Mouse (Mus musculus) liver, adult 2 months (tissue): Measurements from ENCODE around the gene Slc30a2. TPM values are rescaled to one million over a fixed set of nuclear protein-coding genes. Genes with fewer than 3 reads are reported as not detected.

Experiments used
- DNase-seq: peaks from one replicate; pipeline ENCODE4 v3.0.0-alpha.2; 2011; ENCODE audit warnings: low read depth, low spot score; ENCODE audit errors: extremely low read depth
- H3K27ac ChIP-seq: fragments of 200-500 bp; replicated peaks from 2 replicates; pipeline ENCODE4 v1.5.1; 2012; ENCODE audit warnings: low read depth, mild to moderate bottlenecking, control low read depth, inconsistent platforms, low read length; ENCODE audit not compliant: insufficient read depth
- H3K27me3 ChIP-seq: fragments of 200-500 bp; 2 replicates; pipeline ENCODE4 v1.6.1; 2012; ENCODE audit warnings: mild to moderate bottlenecking, moderate library complexity, low read length, inconsistent platforms; ENCODE audit not compliant: control insufficient read depth, insufficient read depth
- H3K36me3 ChIP-seq: fragments of 200-500 bp; 2 replicates; pipeline ENCODE4 v1.6.1; 2012; ENCODE audit warnings: low read length, inconsistent platforms; ENCODE audit not compliant: control insufficient read depth, insufficient read depth
- H3K4me1 ChIP-seq: fragments of 200-500 bp; 2 replicates; pipeline ENCODE4 v1.6.1; 2011; ENCODE audit warnings: low read length; ENCODE audit not compliant: control insufficient read depth, insufficient read depth
- H3K4me3 ChIP-seq: fragments of 200-500 bp; 2 replicates; pipeline ENCODE4 v1.5.1; 2011; ENCODE audit warnings: low read depth, mild to moderate bottlenecking, control low read depth, low read length, moderate library complexity; ENCODE audit not compliant: insufficient read depth
- H3K79me2 ChIP-seq: fragments of 200-500 bp; 2 replicates; pipeline ENCODE4 v1.6.1; 2012; ENCODE audit warnings: inconsistent platforms, mild to moderate bottlenecking, low read length, moderate library complexity; ENCODE audit not compliant: control insufficient read depth, insufficient read depth
- H3K9ac ChIP-seq: fragments of 200-500 bp; 2 replicates; pipeline ENCODE4 v1.6.1; 2012; ENCODE audit warnings: low read depth, mild to moderate bottlenecking, control low read depth, inconsistent platforms, low read length
- CTCF ChIP-seq: fragments of 200-500 bp; IDR thresholded peaks from 2 replicates; pipeline ENCODE4 v1.5.1; 2011; ENCODE audit warnings: low read depth, low read length, control low read depth
- POLR2A ChIP-seq: fragments of 200-500 bp; IDR thresholded peaks from 2 replicates; pipeline ENCODE4 v1.6.1; 2011; ENCODE audit warnings: low read length, control low read depth; ENCODE audit not compliant: insufficient read depth; ENCODE audit errors: extremely low read depth
- WGBS: fragments of 180-500 bp; shearing (Covaris S2); methylation state at CpG from one replicate; pipeline ENCODE4 v1.1.7; 2018; 5-methylcytosine and 5-hydroxymethylcytosine counted together
- polyA plus RNA-seq: library from polyadenylated mRNA; depleted of rRNA; stranded (reverse); fragments of >200 nt; gene quantifications from 2 replicates; pipeline ENCODE4 v1.2.3, GENCODE M21; 2012
- total RNA-seq: library from RNA; depleted of rRNA; stranded (reverse); fragments of >200 nt; gene quantifications from 2 replicates; pipeline ENCODE4 v1.2.3, GENCODE M21; 2014

Gene Slc30a2
- total and polyA plus RNA-seq, 2 experiments = under 0.01 TPM; not detected in 1

DNA sequence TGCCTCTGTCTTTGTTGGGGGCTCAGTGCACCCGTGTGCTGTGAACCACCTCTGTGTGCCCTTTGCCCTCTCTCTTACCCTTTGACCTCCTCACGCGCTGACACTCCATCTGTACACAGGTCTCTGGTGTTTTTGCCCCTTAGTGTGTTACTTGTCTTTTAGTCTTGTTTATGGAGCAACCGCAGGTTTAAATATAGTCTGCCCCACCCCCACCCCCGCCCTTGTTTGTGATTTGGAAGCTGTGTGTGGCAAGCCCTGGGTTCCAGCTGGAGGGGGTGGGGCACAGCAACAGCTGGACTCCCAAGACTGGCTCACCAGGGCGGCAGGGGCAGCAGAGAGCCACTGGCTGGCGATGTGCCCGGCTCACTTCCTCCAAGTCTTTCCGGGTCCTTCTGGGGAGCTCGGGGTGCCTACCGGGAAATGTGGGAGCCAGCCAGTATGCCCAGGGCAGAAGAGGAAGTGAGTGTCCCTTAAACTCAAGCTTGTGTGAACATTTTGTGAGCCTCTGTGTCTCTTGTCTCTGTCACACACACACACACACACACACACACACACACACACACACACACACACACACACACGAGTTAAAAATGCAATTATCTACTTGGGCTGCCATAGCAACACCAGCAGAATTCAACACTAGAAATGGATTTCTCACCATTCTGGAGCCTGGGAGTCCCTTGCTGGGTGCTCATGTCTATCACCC lies 35.5 kb upstream of the Slc30a2 start:
- Histone ChIP-seq H3K36me3 (no peaks in the 10 kb centered on the region), H3K4me3 (no peak overlapping the region), H3K9ac (no peak overlapping the region), H3K4me1 (peaks cover 4% of the 10 kb centered on the region), H3K27me3 (no peaks in the 10 kb centered on the region), H3K27ac (no peak overlapping the region), H3K79me2 (no peaks in the 10 kb centered on the region)
- WGBS = 4% methylated on average over 12 of the region's 12 CpGs
- TF ChIP-seq CTCF (peak; percentile 65), POLR2A (no peak)
- peak; percentile 50 for DNase-seq

DNA sequence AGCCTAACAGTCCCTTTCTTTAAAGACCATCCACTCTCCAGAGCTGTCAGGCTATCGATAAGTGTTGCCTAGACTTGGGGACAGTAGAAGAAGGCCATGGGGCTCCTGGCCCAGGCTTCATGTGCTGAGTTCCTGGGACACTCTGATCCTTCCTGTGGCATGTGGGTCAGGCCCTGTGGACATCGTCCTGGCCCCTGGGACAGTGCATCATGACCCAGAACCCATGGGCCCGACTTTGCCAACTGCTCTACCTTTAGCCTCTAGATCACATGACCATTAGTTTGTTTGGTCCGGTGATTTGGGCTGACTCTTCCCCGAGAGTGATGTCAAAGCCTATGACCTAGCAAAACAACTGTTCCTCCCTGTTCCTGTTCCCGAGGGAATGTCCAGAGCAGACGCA lies 32.9 kb upstream of the Slc30a2 start:
- WGBS = 39% methylated on average over 7 of the region's 7 CpGs
- no peak overlapping the region for H3K9ac ChIP-seq
- DNase-seq = peak; percentile 72

DNA sequence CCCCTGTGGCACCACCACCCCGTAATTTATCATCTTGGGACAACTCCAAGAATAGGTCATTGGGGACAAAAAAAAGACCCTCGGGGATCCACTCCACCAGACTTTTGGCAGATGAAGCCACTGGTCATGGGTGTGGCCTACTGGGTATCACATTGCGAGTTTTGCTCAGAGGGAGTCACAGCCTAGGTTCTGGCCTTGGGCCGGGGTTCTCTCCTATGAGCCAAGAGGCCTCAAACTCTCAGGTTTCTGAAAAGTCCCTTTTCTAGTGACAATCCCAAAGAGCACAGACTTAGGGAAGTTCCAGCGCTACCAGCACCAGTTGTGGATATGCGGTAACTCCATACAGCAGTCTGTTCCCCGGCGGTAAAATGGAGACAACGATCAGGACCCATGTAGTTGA lies 32.3 kb upstream of the Slc30a2 start:
- Histone ChIP-seq H3K36me3 (no peaks in the 10 kb centered on the region), H3K4me1 (peaks cover 4% of the 10 kb centered on the region), H3K4me3 (no peak overlapping the region), H3K27ac (no peak overlapping the region), H3K27me3 (no peaks in the 10 kb centered on the region), H3K9ac (no peak overlapping the region), H3K79me2 (no peaks in the 10 kb centered on the region)
- no peak for DNase-seq
- WGBS = 92% methylated on average over 9 of the region's 9 CpGs
- TF ChIP-seq CTCF (no peak), POLR2A (no peak)

More for the DNA sequence above, 32.9 kb upstream of the Slc30a2 start:
- no peak for TF ChIP-seq POLR2A
- TF ChIP-seq CTCF = no peak
- H3K4me1 ChIP-seq = peaks cover 4% of the 10 kb centered on the region
- H3K36me3 ChIP-seq = no peaks in the 10 kb centered on the region
- no peak overlapping the region for H3K4me3 ChIP-seq
- no peaks in the 10 kb centered on the region for H3K27me3 ChIP-seq
- no peaks in the 10 kb centered on the region for H3K79me2 ChIP-seq
- no peak overlapping the region for H3K27ac ChIP-seq

DNA sequence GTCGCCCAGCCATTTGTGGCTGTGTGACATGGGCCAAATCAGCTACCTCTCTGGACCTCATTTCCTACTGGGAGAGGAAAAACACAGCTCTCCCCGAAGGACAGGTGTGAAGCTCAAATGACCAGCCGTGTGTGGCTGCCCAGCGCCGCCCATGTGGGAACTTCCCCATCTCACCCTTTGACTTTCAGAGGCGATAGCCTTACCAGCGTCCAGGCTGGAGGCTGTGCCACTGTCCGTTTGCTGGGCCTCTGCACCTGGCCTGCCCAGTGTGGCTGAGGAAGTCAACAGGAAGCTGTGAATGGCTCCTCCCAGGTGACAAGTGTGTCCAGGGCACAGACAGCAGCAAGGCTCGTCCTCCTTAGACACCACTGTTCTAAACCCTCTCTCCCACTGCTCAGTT lies 31.2 kb upstream of the Slc30a2 start:
- Histone ChIP-seq H3K79me2 (no peaks in the 10 kb centered on the region), H3K27me3 (no peaks in the 10 kb centered on the region), H3K9ac (no peak overlapping the region), H3K27ac (no peak overlapping the region), H3K36me3 (no peaks in the 10 kb centered on the region), H3K4me1 (peaks cover 4% of the 10 kb centered on the region), H3K4me3 (no peak overlapping the region)
- DNase-seq = no peak
- WGBS = 88% methylated on average over 9 of the region's 9 CpGs
- no peak for TF ChIP-seq POLR2A
- no peak for TF ChIP-seq CTCF

DNA sequence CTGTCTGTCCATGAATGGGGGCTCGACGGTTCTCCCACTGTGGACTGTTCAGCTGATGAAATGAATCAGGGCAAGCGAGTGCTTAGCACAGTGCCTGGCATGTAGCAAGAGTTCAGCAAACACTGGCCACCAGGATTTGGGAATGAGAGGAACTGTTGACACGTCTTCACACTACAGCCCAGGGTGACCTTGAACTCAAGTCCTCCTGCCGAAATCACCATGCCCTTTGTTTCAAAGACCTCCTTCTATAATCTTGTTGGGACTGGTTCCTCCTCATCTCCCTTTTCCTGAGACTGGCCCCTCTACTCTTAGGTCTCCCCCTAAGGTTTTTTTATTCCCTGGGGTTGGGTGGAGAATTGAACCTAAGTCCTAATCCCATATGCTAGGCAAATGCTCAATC lies 30.6 kb upstream of the Slc30a2 start:
- Histone ChIP-seq H3K4me1 (peaks cover 2% of the 10 kb centered on the region; the same call in 1 of the 2 replicates), H3K9ac (no peak overlapping the region), H3K4me3 (no peak overlapping the region), H3K27ac (no peak overlapping the region), H3K27me3 (no peaks in the 10 kb centered on the region), H3K79me2 (no peaks in the 10 kb centered on the region), H3K36me3 (no peaks in the 10 kb centered on the region)
- TF ChIP-seq POLR2A (no peak), CTCF (no peak)
- WGBS = 79% methylated on average over 5 of the region's 5 CpGs
- no peak for DNase-seq

DNA sequence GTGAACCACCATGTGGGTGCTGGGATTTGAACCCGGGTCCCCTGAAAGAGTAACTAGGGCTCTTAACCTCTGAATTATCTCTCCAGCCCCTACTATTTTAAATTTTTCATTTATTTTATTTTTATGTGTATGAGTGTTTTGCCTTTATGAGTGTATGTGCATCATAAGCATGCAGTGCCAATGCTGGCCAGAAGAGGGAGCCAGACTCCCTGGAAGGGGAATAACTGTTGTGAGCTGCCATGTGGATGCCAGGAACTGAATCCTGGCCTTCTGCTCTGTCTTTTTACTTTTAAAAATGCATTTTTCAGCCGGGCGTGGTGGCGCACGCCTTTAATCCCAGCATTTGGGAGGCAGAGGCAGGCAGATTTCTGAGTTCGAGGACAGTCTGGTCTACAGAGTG lies 30.1 kb upstream of the Slc30a2 start:
- H3K27me3 ChIP-seq = no peaks in the 10 kb centered on the region
- H3K27ac ChIP-seq = no peak overlapping the region
- TF ChIP-seq POLR2A (no peak), CTCF (no peak; the same call in 1 of the 2 replicates)
- WGBS = 95% methylated on average over 6 of the region's 6 CpGs
- no peak overlapping the region for H3K9ac ChIP-seq
- DNase-seq = no peak
- H3K79me2 ChIP-seq = no peaks in the 10 kb centered on the region
- H3K4me1 ChIP-seq = peaks cover 2% of the 10 kb centered on the region; the same call in 1 of the 2 replicates
- no peaks in the 10 kb centered on the region for H3K36me3 ChIP-seq
- no peak overlapping the region for H3K4me3 ChIP-seq
